Mouse (Mus musculus): ENCODE results near the gene Epha8. TPM values are rescaled to one million over a fixed set of nuclear protein-coding genes. Genes with fewer than 3 reads are reported as not detected.

The Epha8 gene
- total RNA-seq, 1 experiment from 2014 or later: 0.43 TPM

GRCm38 (mm10) chr4:136904767-136905539 lies 51.7 kb downstream of the Epha8 start:
- no peak for DNase-seq

GRCm38 (mm10) chr4:136899154-136899553 lies 57.5 kb downstream of the Epha8 start:
- DNase-seq: no peak

- no peak for DNase-seq
Measured at GRCm38 (mm10) chr4:136898637-136899036, 58.0 kb downstream of the Epha8 start, which contains the start of gene C1qa. Gene C1qa, minus strand, starts transcription at chr4:136898803.

- DNase-seq: no peak
Measured at GRCm38 (mm10) chr4:136898084-136898598, 58.5 kb downstream of the Epha8 start.

GRCm38 (mm10) chr4:136896461-136896860 lies 60.2 kb downstream of the Epha8 start:
- no peak for DNase-seq

GRCm38 (mm10) chr4:136895861-136896260 lies 60.8 kb downstream of the Epha8 start:
- DNase-seq: no peak

GRCm38 (mm10) chr4:136894821-136895220 lies 61.8 kb downstream of the Epha8 start:
- DNase-seq: no peak

- DNase-seq: peak; percentile 34
Measured at GRCm38 (mm10) chr4:136893691-136894543, 62.7 kb downstream of the Epha8 start.

GRCm38 (mm10) chr4:136892811-136893210 lies 63.8 kb downstream of the Epha8 start, which contains the start of gene C1qc:
Gene C1qc, minus strand, starts transcription at chr4:136893065.
- no peak for DNase-seq

GRCm38 (mm10) chr4:136892371-136892770 lies 64.2 kb downstream of the Epha8 start:
- no peak for DNase-seq

- DNase-seq: no peak
Measured at GRCm38 (mm10) chr4:136891115-136891514, 65.5 kb downstream of the Epha8 start.

- no peak for DNase-seq
Measured at GRCm38 (mm10) chr4:136889981-136890380, 66.6 kb downstream of the Epha8 start.

- no peak for DNase-seq
Measured at GRCm38 (mm10) chr4:136887714-136888113, 68.9 kb downstream of the Epha8 start.

- DNase-seq: no peak
Measured at GRCm38 (mm10) chr4:136886101-136886500, 70.5 kb downstream of the Epha8 start, which contains the start of gene C1qb. Gene C1qb, minus strand, starts transcription at chr4:136886187.

Other genes starting within 250 kb of the Epha8 start
- gene Ephb2, start 120.8 kb downstream of the Epha8 start, total RNA-seq (2021): 15.1 and 17.8 TPM in 2 replicates
- gene C1qb, start 70.6 kb downstream of the Epha8 start, total RNA-seq (2021): 24.4 and 28.3 TPM in 2 replicates
- 18.2 and 22.5 TPM in 2 replicates for gene C1qc, start 63.8 kb downstream of the Epha8 start, total RNA-seq (2021)
- 21.3 and 28.7 TPM in 2 replicates for gene C1qa, start 58.0 kb downstream of the Epha8 start, total RNA-seq (2021)
- 13.8 and 14.4 TPM in 2 replicates for gene Zbtb40, start 92.0 kb upstream of the Epha8 start, total RNA-seq (2021)